Mouse (Mus musculus) left cerebral cortex, adult 9 months (tissue): ENCODE results near the gene AL607142.1.

ENCODE experiments used
- DNase-seq, 2 experiments: peaks; one replicate each; pipeline ENCODE4 v3.0.0; 2022; ENCODE audit warnings: low spot score in 2 of 2

Gene AL607142.1

GRCm38 (mm10) chr4:120064696-120065095 is at the start of gene AL607142.1:
Gene AL607142.1 (plus strand): TSS chr4:120064996.
- no peak for DNase-seq

- DNase-seq = peak in 1 of 2 experiments; percentile 62
Measured at GRCm38 (mm10) chr4:120018426-120018825, 46.4 kb upstream of the AL607142.1 start.

- no peak for DNase-seq
Measured at GRCm38 (mm10) chr4:120022392-120022791, 42.4 kb upstream of the AL607142.1 start.

GRCm38 (mm10) chr4:120023221-120023840 is 41.5 kb upstream of the AL607142.1 start:
- no peak for DNase-seq

- peak; percentile 65 to 83 for DNase-seq
Measured at GRCm38 (mm10) chr4:120024071-120024470, 40.7 kb upstream of the AL607142.1 start.

GRCm38 (mm10) chr4:120027671-120028070 is 37.1 kb upstream of the AL607142.1 start:
- DNase-seq = no peak

GRCm38 (mm10) chr4:120029937-120030336 is 34.9 kb upstream of the AL607142.1 start:
- DNase-seq = no peak

- peak in 1 of 2 experiments; percentile 71 for DNase-seq
Measured at GRCm38 (mm10) chr4:120032320-120032983, 32.3 kb upstream of the AL607142.1 start.

- peak in 1 of 2 experiments; percentile 61 for DNase-seq
Measured at GRCm38 (mm10) chr4:120032984-120033355, 31.8 kb upstream of the AL607142.1 start.

GRCm38 (mm10) chr4:120036294-120036693 is 28.5 kb upstream of the AL607142.1 start:
- DNase-seq = no peak

- no peak for DNase-seq
Measured at GRCm38 (mm10) chr4:120037007-120037406, 27.8 kb upstream of the AL607142.1 start.

GRCm38 (mm10) chr4:120041520-120041919 is 23.3 kb upstream of the AL607142.1 start:
- no peak for DNase-seq

GRCm38 (mm10) chr4:120042480-120042879 is 22.3 kb upstream of the AL607142.1 start:
- no peak for DNase-seq

GRCm38 (mm10) chr4:120044612-120045011 is 20.2 kb upstream of the AL607142.1 start:
- DNase-seq = no peak

GRCm38 (mm10) chr4:120045131-120045537 is 19.7 kb upstream of the AL607142.1 start:
- peak in 1 of 2 experiments; percentile 89 for DNase-seq

- no peak for DNase-seq
Measured at GRCm38 (mm10) chr4:120045871-120046270, 18.9 kb upstream of the AL607142.1 start.

- no peak for DNase-seq
Measured at GRCm38 (mm10) chr4:120047060-120047459, 17.7 kb upstream of the AL607142.1 start.

GRCm38 (mm10) chr4:120048274-120048673 is 16.5 kb upstream of the AL607142.1 start:
- no peak for DNase-seq

GRCm38 (mm10) chr4:120049857-120050256 is 14.9 kb upstream of the AL607142.1 start:
- no peak for DNase-seq

GRCm38 (mm10) chr4:120052481-120052880 is 12.3 kb upstream of the AL607142.1 start:
- DNase-seq = no peak

- no peak for DNase-seq
Measured at GRCm38 (mm10) chr4:120053026-120054005, 11.5 kb upstream of the AL607142.1 start.

GRCm38 (mm10) chr4:120054145-120054544 is 10.7 kb upstream of the AL607142.1 start:
- no peak for DNase-seq
